Mouse (Mus musculus) forebrain, embryonic 14.5 days (tissue): Measurements from ENCODE around the gene Tigit. TPM values are rescaled to one million over a fixed set of nuclear protein-coding genes. Genes with fewer than 3 reads are reported as not detected.

Experiments
- ATAC-seq: fragments of 200-750 bp; cut with Nextera tagmentation; 2 replicates; pipeline ENCODE4 v1.8.0; 2017; ENCODE audit warnings: mild to moderate bottlenecking, moderate library complexity
- DNase-seq: peaks from one replicate; pipeline ENCODE4 v3.0.0-alpha.2; 2015; ENCODE audit warnings: low spot score
- H3K27ac ChIP-seq: fragments of 300-500 bp; sonication (generic); 2 replicates; pipeline ENCODE4 v1.5.1; 2014; ENCODE audit warnings: low read depth, mild to moderate bottlenecking, control low read depth, low read length, moderate library complexity
- H3K27me3 ChIP-seq: fragments of 300-500 bp; sonication (generic); replicated peaks from 2 replicates; pipeline ENCODE4 v1.6.1; 2014; ENCODE audit warnings: low read length, control low read depth, mixed read lengths; ENCODE audit not compliant: control insufficient read depth, insufficient read depth
- H3K36me3 ChIP-seq: fragments of 300-500 bp; sonication (generic); 2 replicates; pipeline ENCODE4 v1.6.1; 2014; ENCODE audit warnings: low read length, control low read depth; ENCODE audit not compliant: control insufficient read depth, insufficient read depth
- H3K4me1 ChIP-seq: fragments of 300-500 bp; sonication (generic); 2 replicates; pipeline ENCODE4 v1.6.1; 2014; ENCODE audit warnings: antibody characterized with exemption, low read length, control low read depth; ENCODE audit not compliant: control insufficient read depth, insufficient read depth
- H3K4me2 ChIP-seq: fragments of 300-500 bp; sonication (generic); 2 replicates; pipeline ENCODE4 v1.6.1; 2014; ENCODE audit warnings: mild to moderate bottlenecking, control low read depth, low read length
- H3K4me3 ChIP-seq: fragments of 300-500 bp; sonication (generic); 2 replicates; pipeline ENCODE4 v1.5.1; 2014; ENCODE audit warnings: low read depth, low read length, control low read depth
- H3K9ac ChIP-seq: fragments of 300-500 bp; sonication (generic); 2 replicates; pipeline ENCODE4 v1.6.1; 2014; ENCODE audit warnings: mild to moderate bottlenecking, low read length, control low read depth, moderate library complexity
- H3K9me3 ChIP-seq: fragments of 300-500 bp; sonication (generic); replicated peaks from 2 replicates; pipeline ENCODE4 v1.6.1; 2016; ENCODE audit warnings: low read length, control low read depth, mixed read lengths; ENCODE audit not compliant: control insufficient read depth
- WGBS: fragments of 180-500 bp; shearing (Covaris S2); extraction: QIAGEN DNeasy Blood & Tissue Kit; methylation state at CpG from one replicate; pipeline ENCODE4 v1.1.7; 2014; 5-methylcytosine and 5-hydroxymethylcytosine counted together
- polyA plus RNA-seq: library from polyadenylated mRNA; unstranded; fragments of >200 nt; fragmentation: Nextera tagmentation; extraction: Ambion mirVana; gene quantifications from 2 replicates; pipeline ENCODE4 v1.2.1, GENCODE M21; 2014

The Tigit gene
- polyA plus RNA-seq, 1 experiment from 2014 or later = not detected

GRCm38 (mm10) chr16:43618286-43618685 lies 45.7 kb downstream of the Tigit start:
- Histone ChIP-seq H3K9ac (no peak overlapping the region), H3K4me3 (no peak overlapping the region), H3K4me1 (peaks cover 15% of the 10 kb centered on the region), H3K4me2 (no peak overlapping the region), H3K36me3 (peaks cover 45% of the 10 kb centered on the region), H3K27ac (no peak overlapping the region), H3K9me3 (no peaks in the 10 kb centered on the region), H3K27me3 (no peaks in the 10 kb centered on the region)
- 92% methylated on average over 23 of the region's 23 CpGs for WGBS
- no peak for DNase-seq
- no peak for ATAC-seq

GRCm38 (mm10) chr16:43617346-43617745 lies 46.6 kb downstream of the Tigit start:
- Histone ChIP-seq H3K9me3 (no peaks in the 10 kb centered on the region), H3K9ac (no peak overlapping the region), H3K36me3 (peaks cover 48% of the 10 kb centered on the region), H3K4me1 (peaks cover 7% of the 10 kb centered on the region), H3K4me3 (no peak overlapping the region), H3K4me2 (no peak overlapping the region), H3K27ac (no peak overlapping the region), H3K27me3 (no peaks in the 10 kb centered on the region)
- DNase-seq (no peak), ATAC-seq (no peak)
- 98% methylated on average over 6 of the region's 6 CpGs for WGBS

GRCm38 (mm10) chr16:43616348-43616747 lies 47.6 kb downstream of the Tigit start:
- DNase-seq (no peak), ATAC-seq (no peak)
- no peak overlapping the region for H3K27ac ChIP-seq
- H3K4me3 ChIP-seq = no peak overlapping the region
- H3K4me1 ChIP-seq = peaks cover 4% of the 10 kb centered on the region
- peaks cover 55% of the 10 kb centered on the region for H3K36me3 ChIP-seq
- no peaks in the 10 kb centered on the region for H3K9me3 ChIP-seq
- no peak overlapping the region for H3K4me2 ChIP-seq
- H3K9ac ChIP-seq = no peak overlapping the region
- WGBS = 91% methylated on average over 4 of the region's 4 CpGs
- H3K27me3 ChIP-seq = no peaks in the 10 kb centered on the region

- Histone ChIP-seq H3K9me3 (0 out of 2 replicates have a peak, but pooled peaks cover 4% of the 10 kb centered on the region), H3K4me1 (0 out of 2 replicates have a peak, but pooled peaks cover 3% of the 10 kb centered on the region), H3K9ac (no peak overlapping the region), H3K27ac (no peak overlapping the region), H3K36me3 (peaks cover 59% of the 10 kb centered on the region), H3K4me3 (no peak overlapping the region), H3K4me2 (no peak overlapping the region), H3K27me3 (no peaks in the 10 kb centered on the region)
- ATAC-seq (no peak), DNase-seq (no peak)
- WGBS = 95% methylated on average over 10 of the region's 10 CpGs
Observed at GRCm38 (mm10) chr16:43610375-43610774, 53.6 kb downstream of the Tigit start.

GRCm38 (mm10) chr16:43608066-43608465 lies 55.9 kb downstream of the Tigit start:
- DNase-seq (no peak), ATAC-seq (no peak)
- Histone ChIP-seq H3K4me2 (no peak overlapping the region), H3K4me1 (peaks cover 11% of the 10 kb centered on the region), H3K36me3 (peaks cover 48% of the 10 kb centered on the region), H3K4me3 (no peak overlapping the region), H3K27me3 (no peaks in the 10 kb centered on the region), H3K27ac (no peak overlapping the region), H3K9me3 (0 out of 2 replicates have a peak, but pooled peaks cover 4% of the 10 kb centered on the region), H3K9ac (no peak overlapping the region)

- no peak overlapping the region for H3K27ac ChIP-seq
- no peak overlapping the region for H3K4me2 ChIP-seq
- 0 out of 2 replicates have a peak, but pooled peaks cover 4% of the 10 kb centered on the region for H3K9me3 ChIP-seq
- DNase-seq = no peak
- H3K36me3 ChIP-seq = peaks cover 40% of the 10 kb centered on the region
- H3K4me3 ChIP-seq = no peak overlapping the region
- no peaks in the 10 kb centered on the region for H3K27me3 ChIP-seq
- H3K4me1 ChIP-seq = peaks cover 11% of the 10 kb centered on the region
- H3K9ac ChIP-seq = no peak overlapping the region
- ATAC-seq = no peak
Observed at GRCm38 (mm10) chr16:43607086-43607485, 56.9 kb downstream of the Tigit start.

- peak; percentile 80 for ATAC-seq
- peak overlapping the region; percentile 49 for H3K27ac ChIP-seq
- WGBS = 6% methylated on average over 4 of the region's 4 CpGs
Observed at GRCm38 (mm10) chr16:43604399-43605013, 59.4 kb downstream of the Tigit start.

GRCm38 (mm10) chr16:43603591-43604141 lies 60.3 kb downstream of the Tigit start:
- DNase-seq = peak; percentile 82
- 3% methylated on average over 9 of the region's 9 CpGs for WGBS

More at GRCm38 (mm10) chr16:43604399-43605013, 59.4 kb downstream of the Tigit start:
- no peaks in the 10 kb centered on the region for H3K27me3 ChIP-seq
- H3K4me2 ChIP-seq = no peak overlapping the region
- no peak overlapping the region for H3K4me3 ChIP-seq
- peaks cover 19% of the 10 kb centered on the region for H3K36me3 ChIP-seq
- H3K9me3 ChIP-seq = 0 out of 2 replicates have a peak, but pooled peaks cover 4% of the 10 kb centered on the region
- peaks cover 11% of the 10 kb centered on the region for H3K4me1 ChIP-seq
- H3K9ac ChIP-seq = no peak overlapping the region
- DNase-seq = peak; percentile 69

GRCm38 (mm10) chr16:43602573-43602972 lies 61.4 kb downstream of the Tigit start:
- DNase-seq (no peak), ATAC-seq (no peak)
- Histone ChIP-seq H3K36me3 (peaks cover 8% of the 10 kb centered on the region), H3K4me1 (peaks cover 11% of the 10 kb centered on the region), H3K27ac (peak overlapping the region; percentile 49), H3K4me2 (no peak overlapping the region), H3K27me3 (no peaks in the 10 kb centered on the region), H3K9ac (no peak overlapping the region), H3K4me3 (no peak overlapping the region), H3K9me3 (0 out of 2 replicates have a peak, but pooled peaks cover 4% of the 10 kb centered on the region)
- WGBS = 74% methylated on average over 4 of the region's 4 CpGs

More at GRCm38 (mm10) chr16:43603591-43604141, 60.3 kb downstream of the Tigit start:
- Histone ChIP-seq H3K4me2 (no peak overlapping the region), H3K9ac (no peak overlapping the region), H3K27me3 (no peaks in the 10 kb centered on the region), H3K36me3 (peaks cover 11% of the 10 kb centered on the region), H3K27ac (peak overlapping the region; percentile 49; the same call in 1 of the 2 replicates), H3K4me3 (no peak overlapping the region), H3K4me1 (peaks cover 11% of the 10 kb centered on the region), H3K9me3 (0 out of 2 replicates have a peak, but pooled peaks cover 4% of the 10 kb centered on the region)
- peak; percentile 87 for ATAC-seq
